Mouse (Mus musculus) spleen, postnatal 14 days (tissue): ENCODE measurements around the gene Rnf215.
"Not testable (repeated sequence)": the region's sequence is repeated elsewhere in the genome, so short reads cannot be mapped to it uniquely, and the experiment has no call there.

Experiments used
- DNase-seq, 2 experiments: peaks; one replicate each; pipeline ENCODE4 v3.0.0; 2021 to 2022; ENCODE audit warnings: low spot score in 2 of 2

The Rnf215 gene

GRCm38 (mm10) chr11:4113496-4113895 is 21.5 kb upstream of the Rnf215 start:
- DNase-seq: no peak

GRCm38 (mm10) chr11:4113970-4114369 is 21.0 kb upstream of the Rnf215 start:
- DNase-seq: no peak

GRCm38 (mm10) chr11:4114541-4114940 is 20.5 kb upstream of the Rnf215 start:
- DNase-seq: not testable (repeated sequence)

GRCm38 (mm10) chr11:4115407-4115806 is 19.6 kb upstream of the Rnf215 start:
- no peak for DNase-seq

- DNase-seq: no peak
Observed at GRCm38 (mm10) chr11:4116458-4117141, 18.4 kb upstream of the Rnf215 start.

GRCm38 (mm10) chr11:4117372-4118071 is 17.5 kb upstream of the Rnf215 start:
- DNase-seq: no peak

GRCm38 (mm10) chr11:4118081-4118921 is 16.7 kb upstream of the Rnf215 start:
- DNase-seq: peak; percentile 57 to 62

- no peak for DNase-seq
Observed at GRCm38 (mm10) chr11:4119635-4120034, 15.4 kb upstream of the Rnf215 start.

GRCm38 (mm10) chr11:4121691-4122090 is 13.3 kb upstream of the Rnf215 start:
- DNase-seq: no peak

- DNase-seq: no peak
Observed at GRCm38 (mm10) chr11:4122226-4122625, 12.8 kb upstream of the Rnf215 start.

GRCm38 (mm10) chr11:4122742-4123579 is 12.0 kb upstream of the Rnf215 start, which contains the start of gene Sec14l2:
TSS of gene Sec14l2 (minus strand) at chr11:4123415.
- no peak for DNase-seq

- DNase-seq: peak in 1 of 2 experiments; percentile 50
Observed at GRCm38 (mm10) chr11:4123922-4124321, 11.1 kb upstream of the Rnf215 start.

GRCm38 (mm10) chr11:4127059-4127458 is 7.9 kb upstream of the Rnf215 start:
- no peak for DNase-seq

- not testable (repeated sequence) for DNase-seq
Observed at GRCm38 (mm10) chr11:4128461-4128860, 6.5 kb upstream of the Rnf215 start.

- DNase-seq: peak in 1 of 2 experiments; percentile 31
Observed at GRCm38 (mm10) chr11:4133450-4133849, 1.6 kb upstream of the Rnf215 start.

- DNase-seq: no peak
Observed at GRCm38 (mm10) chr11:4134400-4134799, 602 bp upstream of the Rnf215 start.

- no peak for DNase-seq
Observed at GRCm38 (mm10) chr11:4138964-4139363, 4.0 kb downstream of the Rnf215 start.

GRCm38 (mm10) chr11:4141505-4141904 is 6.5 kb downstream of the Rnf215 start:
- no peak for DNase-seq

GRCm38 (mm10) chr11:4142352-4142751 is 7.3 kb downstream of the Rnf215 start:
- DNase-seq: no peak

GRCm38 (mm10) chr11:4143281-4144062 is 8.5 kb downstream of the Rnf215 start:
- DNase-seq: no peak

- DNase-seq: no peak
Observed at GRCm38 (mm10) chr11:4146381-4146780, 11.4 kb downstream of the Rnf215 start.
